Mouse (Mus musculus): ENCODE results near the gene Cps1.

DNA sequence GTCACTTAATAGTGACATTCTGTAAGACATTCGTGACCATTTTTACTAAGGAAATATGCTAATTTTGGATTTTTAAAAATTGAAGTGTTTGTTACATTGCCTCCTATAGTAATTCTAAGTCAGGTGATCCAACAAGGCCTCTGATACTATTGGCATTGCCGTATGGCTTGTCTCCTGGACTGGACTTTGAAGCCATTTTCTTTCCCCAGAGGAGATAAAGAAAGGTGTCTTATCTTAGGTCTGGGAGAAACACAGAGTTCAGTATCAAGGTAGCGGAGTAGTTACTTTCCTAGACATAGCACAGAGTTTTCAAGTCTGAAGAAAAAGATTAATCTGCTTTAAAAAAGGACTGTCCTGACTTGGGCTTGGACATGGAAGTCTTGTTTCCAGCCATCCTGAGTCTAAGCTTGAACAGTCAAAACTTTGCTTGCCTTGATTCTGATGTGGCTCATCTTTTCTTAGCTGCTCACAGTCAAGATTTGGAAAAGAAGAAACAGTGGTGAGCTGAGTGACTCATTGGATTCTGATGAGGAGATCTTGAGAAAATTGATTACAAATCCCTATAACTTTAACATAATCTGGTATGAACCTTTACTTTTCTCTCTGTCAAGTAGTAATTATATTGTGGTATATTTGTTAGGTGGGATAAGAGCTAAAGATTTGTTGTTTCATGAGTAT lies 11.1 kb upstream of the Cps1 start:
- TF ChIP-seq CTCF (IDR thresholded peaks at IDR 0.05; ENCODE audit: insufficient read depth, low read depth, low read length): no peak
- TF ChIP-seq POLR2A (IDR thresholded peaks at IDR 0.05; ENCODE audit: insufficient read depth, low read depth, low read length): no peak
